Mouse (Mus musculus): ENCODE results near the gene Vars. TPM values are rescaled to one million over a fixed set of nuclear protein-coding genes. Genes with fewer than 3 reads are reported as not detected.
"Not testable (repeated sequence)": the region's sequence is repeated elsewhere in the genome, so short reads cannot be mapped to it uniquely, and the experiment has no call there.

Gene Vars
- total RNA-seq (2021), result 10 to 100 TPM; 52.9 to 55.9 TPM
- long read RNA-seq, experiment 1, full-length matches to known transcripts, result 30 of 71 reads
- long read RNA-seq, experiment 1, partial matches to known transcripts, result 30 of 71 reads
- long read RNA-seq, experiment 1, other reads (novel, unspliced or antisense), result 11 of 71 reads
- long read RNA-seq, experiment 2, full-length matches to known transcripts, result 23 of 56 reads
- long read RNA-seq, experiment 2, partial matches to known transcripts, result 25 of 56 reads
- long read RNA-seq, experiment 2, other reads (novel, unspliced or antisense), result 8 of 56 reads

- DNase-seq (ENCODE audit: low spot score in 2 of 2), result peak; percentile 80 to 86
Measured at GRCm38 (mm10) chr17:35000717-35001451, at the start of gene Vars. Vars (plus strand) TSS chr17:35000987.

DNA sequence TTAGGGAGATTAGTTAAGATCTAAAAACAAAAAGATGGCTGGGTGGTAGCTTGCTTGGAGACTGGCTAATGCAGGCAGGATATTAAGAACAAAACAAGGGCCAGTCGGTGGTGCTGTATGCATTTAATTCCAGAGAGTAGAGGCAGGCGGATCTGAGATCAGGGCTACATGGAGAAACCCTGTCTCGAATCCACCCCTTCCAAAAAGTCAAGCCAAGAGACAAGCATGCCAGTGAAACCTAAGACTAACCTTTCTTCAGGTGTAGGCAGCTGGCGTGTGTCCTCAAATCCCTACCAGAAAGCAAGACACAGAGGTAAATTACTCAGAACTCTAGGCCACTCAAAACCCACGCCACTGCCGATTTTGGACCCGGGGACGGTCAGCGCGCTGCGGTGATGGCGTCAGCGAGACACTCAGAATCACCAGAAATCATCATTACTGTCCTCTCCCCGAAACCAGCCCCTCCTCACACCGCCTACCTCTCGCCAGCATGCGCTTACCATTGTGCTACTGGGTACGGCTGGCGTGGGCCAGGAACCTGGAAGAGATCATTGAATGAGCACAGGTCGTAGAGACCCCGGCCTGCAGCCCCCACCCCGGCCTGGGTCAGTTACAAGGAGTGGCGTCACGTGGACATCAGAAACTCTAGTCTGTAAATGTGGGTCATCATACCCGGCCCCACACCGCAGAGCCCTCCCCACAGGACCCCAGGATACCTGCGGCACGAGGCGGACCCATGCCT lies 49.0 kb upstream of the Vars start:
- no peak for DNase-seq (ENCODE audit: low spot score in 2 of 2)

DNA sequence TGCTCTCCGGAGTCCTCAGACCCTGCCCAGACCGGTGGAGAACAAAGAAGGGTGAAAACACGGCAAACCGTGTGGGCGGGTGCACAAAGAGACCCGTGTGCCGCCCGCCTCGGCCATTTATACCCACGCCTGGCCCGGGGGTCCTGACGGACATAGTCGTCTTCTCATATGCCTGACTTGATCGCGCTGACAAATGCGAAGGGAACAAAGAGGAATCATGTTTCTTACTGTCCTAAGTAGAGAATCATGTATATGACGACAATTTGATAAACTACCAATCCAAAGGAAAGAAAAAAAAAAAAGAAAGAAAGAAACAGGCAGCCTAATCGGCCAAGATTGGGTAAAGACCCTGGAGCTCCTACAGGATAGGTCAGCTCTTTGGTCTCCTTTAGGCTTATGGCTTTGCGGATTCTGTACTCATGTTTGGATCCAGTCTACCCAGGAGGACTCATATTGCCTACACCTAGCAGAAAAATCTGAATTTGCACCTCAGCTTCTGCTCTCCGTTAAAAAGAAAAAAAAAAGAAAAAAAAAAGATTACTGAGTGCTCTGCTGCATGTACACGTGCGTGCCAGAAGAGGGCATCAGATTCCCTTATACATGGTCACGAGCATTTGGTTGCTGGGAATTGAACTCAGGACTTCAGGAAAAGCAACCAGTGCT lies 48.3 kb upstream of the Vars start:
- DNase-seq (ENCODE audit: low spot score in 2 of 2), result peak; percentile 82 to 84

- DNase-seq (ENCODE audit: low spot score in 2 of 2), result no peak
Measured at GRCm38 (mm10) chr17:34953258-34953657, 47.5 kb upstream of the Vars start.

- DNase-seq (ENCODE audit: low spot score in 2 of 2), result no peak
Measured at GRCm38 (mm10) chr17:34953904-34954303, 46.9 kb upstream of the Vars start.

- DNase-seq (ENCODE audit: low spot score in 2 of 2), result no peak
Measured at GRCm38 (mm10) chr17:34954831-34955230, 46.0 kb upstream of the Vars start.

GRCm38 (mm10) chr17:34955884-34956283 lies 44.9 kb upstream of the Vars start:
- no peak for DNase-seq (ENCODE audit: low spot score in 2 of 2)

- no peak for DNase-seq (ENCODE audit: low spot score in 2 of 2)
Measured at GRCm38 (mm10) chr17:34956340-34956739, 44.4 kb upstream of the Vars start.

GRCm38 (mm10) chr17:34957291-34957690 lies 43.5 kb upstream of the Vars start:
- DNase-seq (ENCODE audit: low spot score in 2 of 2), result not testable (repeated sequence)

DNA sequence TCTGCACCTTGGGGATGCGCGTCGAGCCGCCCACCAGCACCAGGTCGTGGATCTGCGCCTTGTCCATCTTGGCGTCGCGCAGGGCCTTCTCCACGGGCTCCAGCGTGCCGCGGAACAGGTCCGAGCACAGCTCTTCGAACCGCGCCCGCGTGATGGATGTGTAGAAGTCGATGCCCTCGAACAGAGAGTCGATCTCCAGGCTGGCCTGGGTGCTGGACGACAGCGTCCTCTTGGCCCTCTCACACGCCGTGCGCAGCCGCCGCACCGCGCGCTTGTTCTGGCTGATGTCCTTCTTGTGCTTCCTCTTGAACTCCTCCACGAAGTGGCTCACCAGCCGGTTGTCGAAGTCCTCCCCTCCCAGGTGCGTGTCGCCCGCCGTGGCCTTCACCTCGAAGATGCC lies 42.8 kb upstream of the Vars start:
- DNase-seq (ENCODE audit: low spot score in 2 of 2), result not testable (repeated sequence)

DNA sequence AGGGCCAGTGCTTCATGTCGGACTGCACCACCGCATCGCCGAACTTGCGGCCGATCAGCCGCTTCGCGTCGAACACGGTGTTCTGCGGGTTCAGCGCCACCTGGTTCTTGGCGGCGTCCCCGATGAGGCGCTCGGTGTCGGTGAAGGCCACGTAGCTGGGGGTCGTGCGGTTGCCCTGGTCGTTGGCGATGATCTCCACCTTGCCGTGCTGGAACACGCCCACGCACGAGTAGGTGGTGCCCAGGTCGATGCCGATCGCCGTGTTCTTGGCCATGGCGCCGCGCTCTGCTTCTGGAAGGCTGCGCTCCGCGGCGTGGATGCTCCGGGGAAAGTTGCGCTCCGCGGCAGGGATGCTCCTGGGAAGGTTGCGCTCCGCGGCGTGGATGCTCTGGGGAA lies 42.1 kb upstream of the Vars start:
- DNase-seq (ENCODE audit: low spot score in 2 of 2), result not testable (repeated sequence)

DNA sequence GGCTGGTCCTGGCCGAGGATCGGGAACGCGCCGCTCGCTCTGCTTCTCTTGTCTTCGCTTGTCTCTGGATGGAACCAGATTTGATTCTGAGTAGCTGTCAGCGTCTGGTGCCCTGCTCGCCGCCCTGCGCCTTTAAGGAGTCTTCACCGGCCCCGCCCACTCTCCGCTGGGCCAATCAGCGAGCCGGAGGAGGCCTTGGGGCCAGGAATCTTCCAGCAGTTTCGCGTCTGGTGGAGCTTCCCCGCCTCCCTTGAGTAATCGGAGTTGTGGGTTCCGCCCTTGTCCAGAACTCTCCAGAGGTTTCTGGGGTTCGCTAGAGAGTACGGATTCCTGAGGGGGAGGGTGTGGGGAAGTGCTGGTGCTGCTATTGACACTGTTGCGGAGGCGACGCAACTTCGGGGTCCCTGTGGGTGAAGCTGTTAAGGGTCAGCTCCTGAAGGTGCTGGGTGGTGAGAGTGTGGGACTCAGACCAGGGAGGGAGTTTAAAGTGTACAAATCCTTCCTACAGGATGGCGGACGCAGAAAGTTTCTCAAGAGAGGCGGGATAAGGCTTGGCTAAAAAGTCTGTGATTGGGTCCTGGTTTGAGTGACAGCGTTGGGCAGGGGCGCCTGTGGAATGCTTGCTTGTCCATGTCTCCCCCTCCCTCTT lies 41.5 kb upstream of the Vars start, which contains the start of gene Hspa1b:
TSS of gene Hspa1b (minus strand) at position 109 of the 649 bp plus-strand sequence.
- DNase-seq (ENCODE audit: low spot score in 2 of 2), result peak; percentile 73 to 75

DNA sequence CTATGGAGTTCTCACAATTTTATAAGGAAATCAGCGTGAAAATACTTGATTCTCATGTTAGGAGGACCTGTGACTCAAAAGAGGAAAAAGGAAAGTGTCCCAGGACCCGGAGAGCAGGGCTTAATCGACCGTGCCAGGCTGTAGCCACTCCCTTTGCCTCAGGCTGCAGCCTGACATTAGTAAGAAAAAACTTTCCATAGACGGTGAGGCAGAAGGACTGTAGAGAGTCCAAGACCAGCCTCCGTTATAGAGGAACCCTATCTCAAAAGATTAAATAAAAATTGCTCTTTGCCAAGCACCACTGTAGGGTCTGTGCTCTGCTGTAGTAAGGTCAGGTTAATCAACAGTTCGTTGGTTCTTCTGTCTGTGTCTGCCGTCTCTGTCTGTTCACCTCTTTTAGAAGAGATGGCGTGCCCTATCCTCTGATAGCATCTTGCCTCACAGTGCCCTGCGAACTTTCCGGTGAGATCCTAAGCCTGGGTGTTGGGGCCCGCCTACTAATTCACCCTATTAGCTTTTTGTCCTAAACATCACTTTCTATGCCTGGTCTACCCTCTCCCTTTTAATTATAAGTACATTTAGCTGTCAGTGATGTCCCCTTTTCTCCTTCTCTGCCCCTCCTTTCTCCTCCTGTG lies 40.8 kb upstream of the Vars start:
- no peak for DNase-seq (ENCODE audit: low spot score in 2 of 2)

DNA sequence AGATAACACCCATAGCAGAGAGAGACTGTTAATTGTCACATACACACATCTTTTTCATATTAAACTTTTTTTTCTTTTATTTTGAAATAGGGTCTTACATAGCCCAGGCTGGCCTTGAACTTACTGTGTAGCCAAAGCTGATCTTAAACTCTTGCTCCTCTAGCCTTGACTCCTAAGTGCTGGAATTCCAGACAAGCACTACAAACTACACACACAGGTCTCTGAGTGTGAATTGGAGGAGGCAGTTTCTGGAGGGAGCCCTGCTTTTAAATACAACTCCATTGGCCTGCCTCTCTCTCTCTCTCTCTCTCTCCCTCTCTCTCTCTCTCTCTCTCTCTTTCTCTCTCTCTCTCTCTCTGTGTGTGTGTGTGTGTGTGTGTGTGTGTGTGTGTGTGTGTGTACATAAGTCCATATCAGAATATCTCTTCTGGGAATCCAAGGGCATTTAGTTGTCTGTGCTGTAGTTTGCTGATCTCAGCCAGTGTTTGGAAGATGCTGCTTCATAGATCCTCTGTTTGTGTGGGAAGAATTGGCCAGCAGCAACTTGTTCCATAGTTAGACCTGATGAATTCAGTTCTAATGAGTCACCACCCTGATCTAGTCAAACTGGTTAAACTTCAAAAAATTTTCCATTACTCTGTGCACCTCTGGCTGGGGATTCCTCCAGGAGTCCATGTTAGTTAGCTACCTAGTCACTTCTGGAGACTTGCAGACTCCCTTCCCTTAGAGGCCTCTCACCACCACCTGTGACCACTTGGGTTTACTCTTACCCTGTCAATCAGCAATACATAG lies 39.9 kb upstream of the Vars start:
- DNase-seq (ENCODE audit: low spot score in 2 of 2), result no peak

DNA sequence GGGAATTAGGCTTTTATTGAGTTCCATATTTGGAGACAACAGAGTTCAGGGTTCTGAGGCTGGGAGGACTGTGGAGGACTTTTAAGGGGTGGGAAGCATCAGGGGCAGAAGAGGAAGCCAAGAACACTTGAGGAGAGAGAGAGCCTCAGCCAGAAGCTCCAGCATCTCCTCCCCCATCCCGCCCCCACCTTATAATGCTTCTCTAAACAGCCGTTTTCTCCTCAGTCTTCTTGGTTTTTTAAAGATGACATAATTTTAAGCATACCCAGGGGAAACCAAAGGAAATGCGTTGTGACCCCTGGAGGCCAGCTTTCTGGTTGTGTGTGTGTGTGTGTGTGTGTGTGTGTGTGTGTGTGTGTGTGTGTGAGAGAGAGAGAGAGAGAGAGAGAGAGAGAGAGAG lies 38.7 kb upstream of the Vars start:
- DNase-seq (ENCODE audit: low spot score in 2 of 2), result no peak

- no peak for DNase-seq (ENCODE audit: low spot score in 2 of 2)
Measured at GRCm38 (mm10) chr17:34962841-34963240, 37.9 kb upstream of the Vars start.

DNA sequence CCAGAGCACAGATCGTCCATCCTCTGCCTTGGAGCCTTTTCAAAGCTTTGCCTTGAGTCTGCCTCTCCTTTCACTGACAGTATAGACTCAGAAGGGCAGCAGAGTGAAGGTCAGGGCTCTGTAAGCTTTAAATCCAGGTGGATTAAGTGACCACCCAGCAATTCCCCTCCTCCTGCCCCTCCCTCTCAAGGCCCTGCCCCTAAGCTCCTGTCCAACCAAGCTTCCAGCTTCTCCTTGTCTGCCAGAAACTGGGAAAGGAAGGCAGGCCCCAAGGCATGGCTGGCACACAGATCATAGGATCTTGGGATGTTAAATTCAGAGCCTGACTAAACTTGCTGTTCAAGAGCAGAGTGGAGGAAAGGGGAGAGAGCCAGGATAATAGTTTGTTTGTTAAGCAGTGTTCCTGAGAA lies 36.1 kb upstream of the Vars start:
- DNase-seq (ENCODE audit: low spot score in 2 of 2), result no peak

- DNase-seq (ENCODE audit: low spot score in 2 of 2), result no peak
Measured at GRCm38 (mm10) chr17:34965627-34966026, 35.2 kb upstream of the Vars start.

GRCm38 (mm10) chr17:34969822-34970221 lies 31.0 kb upstream of the Vars start, which contains the start of gene Gm20481:
Gm20481 (plus strand) TSS chr17:34969912.
- DNase-seq (ENCODE audit: low spot score in 2 of 2), result not testable (repeated sequence)

Data from layer of hippocampus, postnatal 14 days (tissue).